Comparison of ENCODE assay signal across 15 mouse cellular contexts in the genomic region with DNA sequence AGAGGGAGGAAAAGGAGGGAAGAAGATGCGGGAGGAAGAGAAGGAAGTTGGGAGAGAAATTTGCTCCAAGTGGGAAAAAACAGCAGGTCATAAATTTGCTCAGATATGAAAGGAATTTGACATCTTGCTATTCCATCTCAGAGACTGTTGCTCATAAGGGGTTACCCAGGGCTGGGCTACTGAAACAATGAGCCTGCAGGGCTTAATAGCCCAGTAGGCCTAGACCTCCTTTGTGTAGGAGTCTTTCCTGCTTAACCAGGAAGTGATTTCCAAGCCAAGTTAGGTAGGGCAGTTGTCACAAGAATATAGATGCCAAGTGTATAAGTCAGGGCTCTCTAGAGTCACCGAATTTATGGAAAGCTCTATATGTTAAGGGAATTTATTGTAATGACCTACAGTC.
"Had no signal": no experiment of that assay in that cellular context is flagged by ENCODE, and none has a peak within 500 bp of the region (broad histone marks: within the 10 kb centered on the region; RNA-seq: fewer than 3 reads in every experiment).

No protein-coding gene starts in this region.

- DNase-seq: retina, postnatal 1 day; right cerebral cortex, adult 18-20 months; right cerebral cortex, postnatal 14 days; right cerebral cortex, postnatal 25 days; right cerebral cortex, postnatal 4 days; spleen, adult 18-20 months; thymus, adult 18-20 months; thymus, adult 2 months; thymus, postnatal 14 days; thymus, postnatal 36 days; thymus, postnatal 4 days had no signal

- H3K27me3 ChIP-seq: neural tube, embryonic 13.5 days; neural tube, embryonic 15.5 days; stomach, embryonic 15.5 days had no signal

- H3K36me3 ChIP-seq: neural tube, embryonic 13.5 days; neural tube, embryonic 15.5 days; stomach, embryonic 15.5 days had no signal

- H3K4me3 ChIP-seq: neural tube, embryonic 13.5 days; neural tube, embryonic 15.5 days; stomach, embryonic 15.5 days had no signal

- H3K27ac ChIP-seq: neural tube, embryonic 13.5 days; neural tube, embryonic 15.5 days; stomach, embryonic 15.5 days; stomach, postnatal 0 days had no signal

- H3K9me3 ChIP-seq: neural tube, embryonic 13.5 days; neural tube, embryonic 15.5 days; stomach, embryonic 15.5 days had no signal

- H3K4me1 ChIP-seq: neural tube, embryonic 13.5 days; neural tube, embryonic 15.5 days; stomach, embryonic 15.5 days had no signal
